Mouse (Mus musculus) midbrain, embryonic 16.5 days (tissue): ENCODE measurements around the gene Myof. TPM values are rescaled to one million over a fixed set of nuclear protein-coding genes. Genes with fewer than 3 reads are reported as not detected.
A peak's percentile ranks its signal among the peaks of the same experiment; 100 is the strongest.

Source experiments
- ATAC-seq: fragments of 200-750 bp; cut with Nextera tagmentation; 2 replicates; pipeline ENCODE4 v1.8.0; 2017; ENCODE audit warnings: moderate TSS enrichment
- H3K27ac ChIP-seq: fragments of 300-500 bp; sonication (generic); 2 replicates; pipeline ENCODE4 v1.5.1; 2014; ENCODE audit warnings: mild to moderate bottlenecking, low read length, mixed read lengths
- H3K27me3 ChIP-seq: fragments of 300-500 bp; sonication (generic); 2 replicates; pipeline ENCODE4 v1.6.1; 2014; ENCODE audit warnings: low read depth, low read length, mixed read lengths; ENCODE audit not compliant: control insufficient read depth, insufficient read depth
- H3K36me3 ChIP-seq: fragments of 300-500 bp; sonication (generic); 2 replicates; pipeline ENCODE4 v1.6.1; 2014; ENCODE audit warnings: mild to moderate bottlenecking, low read length, moderate library complexity, mixed read lengths; ENCODE audit not compliant: control insufficient read depth, insufficient read depth
- H3K4me1 ChIP-seq: fragments of 300-500 bp; sonication (generic); 2 replicates; pipeline ENCODE4 v1.6.1; 2014; ENCODE audit warnings: mild to moderate bottlenecking, low read length, mixed read lengths; ENCODE audit not compliant: control insufficient read depth, insufficient read depth
- H3K4me2 ChIP-seq: fragments of 300-500 bp; sonication (generic); 2 replicates; pipeline ENCODE4 v1.6.1; 2014; ENCODE audit warnings: mild to moderate bottlenecking, low read length, mixed read lengths
- H3K4me3 ChIP-seq: fragments of 300-500 bp; sonication (generic); 2 replicates; pipeline ENCODE4 v1.5.1; 2014; ENCODE audit warnings: low read depth, mild to moderate bottlenecking, low read length, moderate library complexity, mixed read lengths
- H3K9ac ChIP-seq: fragments of 300-500 bp; sonication (generic); 2 replicates; pipeline ENCODE4 v1.6.1; 2014; ENCODE audit warnings: low read depth, low read length, mixed read lengths
- H3K9me3 ChIP-seq: fragments of 300-500 bp; sonication (generic); replicated peaks from 2 replicates; pipeline ENCODE4 v1.6.1; 2014; ENCODE audit warnings: mild to moderate bottlenecking, low read length, mixed read lengths; ENCODE audit not compliant: control insufficient read depth, poor library complexity, severe bottlenecking
- WGBS: fragments of 180-500 bp; shearing (Covaris S2); extraction: QIAGEN DNeasy Blood & Tissue Kit; methylation state at CpG from one replicate; pipeline ENCODE4 v1.1.7; 2014; 5-methylcytosine and 5-hydroxymethylcytosine counted together
- polyA plus RNA-seq: library from polyadenylated mRNA; unstranded; fragments of >200 nt; fragmentation: Nextera tagmentation; extraction: Ambion mirVana; gene quantifications from 2 replicates; pipeline ENCODE4 v1.2.1, GENCODE M21; 2015

Myof gene
- polyA plus RNA-seq, 1 experiment from 2014 or later, result 1.9 TPM

- H3K9ac ChIP-seq, result no peak overlapping the region
- H3K36me3 ChIP-seq, result no peaks in the 10 kb centered on the region
- 74% methylated on average over 7 of the region's 7 CpGs for WGBS
- H3K9me3 ChIP-seq, result no peaks in the 10 kb centered on the region
- no peak overlapping the region for H3K27ac ChIP-seq
- no peaks in the 10 kb centered on the region for H3K27me3 ChIP-seq
- H3K4me1 ChIP-seq, result no peaks in the 10 kb centered on the region
- no peak for ATAC-seq
- H3K4me3 ChIP-seq, result no peak overlapping the region
- no peak overlapping the region for H3K4me2 ChIP-seq
Observed at GRCm38 (mm10) chr19:37957256-37957655, 86.1 kb downstream of the Myof start.

- H3K9ac ChIP-seq, result no peak overlapping the region
- WGBS, result 86% methylated on average over 3 of the region's 3 CpGs
- H3K9me3 ChIP-seq, result no peaks in the 10 kb centered on the region
- H3K36me3 ChIP-seq, result no peaks in the 10 kb centered on the region
- H3K4me2 ChIP-seq, result no peak overlapping the region
- no peak overlapping the region for H3K4me3 ChIP-seq
- ATAC-seq, result no peak
- no peaks in the 10 kb centered on the region for H3K4me1 ChIP-seq
- no peak overlapping the region for H3K27ac ChIP-seq
- H3K27me3 ChIP-seq, result no peaks in the 10 kb centered on the region
Observed at GRCm38 (mm10) chr19:37956006-37956405, 87.4 kb downstream of the Myof start.

- Histone ChIP-seq H3K9me3 (no peaks in the 10 kb centered on the region), H3K36me3 (no peaks in the 10 kb centered on the region), H3K4me2 (no peak overlapping the region), H3K9ac (no peak overlapping the region), H3K4me1 (no peaks in the 10 kb centered on the region), H3K27ac (no peak overlapping the region), H3K27me3 (no peaks in the 10 kb centered on the region), H3K4me3 (no peak overlapping the region)
- 37% methylated on average over 7 of the region's 7 CpGs for WGBS
- peak; percentile 90 for ATAC-seq
Observed at GRCm38 (mm10) chr19:37955425-37956001, 87.9 kb downstream of the Myof start.

- no peaks in the 10 kb centered on the region for H3K36me3 ChIP-seq
- H3K27ac ChIP-seq, result no peak overlapping the region
- no peak overlapping the region for H3K4me2 ChIP-seq
- no peaks in the 10 kb centered on the region for H3K9me3 ChIP-seq
- no peaks in the 10 kb centered on the region for H3K27me3 ChIP-seq
- ATAC-seq, result no peak
- WGBS, result 81% methylated on average over 5 of the region's 5 CpGs
- no peak overlapping the region for H3K4me3 ChIP-seq
- H3K9ac ChIP-seq, result no peak overlapping the region
- no peaks in the 10 kb centered on the region for H3K4me1 ChIP-seq
Observed at GRCm38 (mm10) chr19:37954772-37955171, 88.6 kb downstream of the Myof start.

- H3K4me3 ChIP-seq, result no peak overlapping the region
- no peaks in the 10 kb centered on the region for H3K4me1 ChIP-seq
- no peaks in the 10 kb centered on the region for H3K27me3 ChIP-seq
- no peak overlapping the region for H3K4me2 ChIP-seq
- H3K9me3 ChIP-seq, result no peaks in the 10 kb centered on the region
- no peak overlapping the region for H3K27ac ChIP-seq
- no peak overlapping the region for H3K9ac ChIP-seq
- ATAC-seq, result no peak
- no peaks in the 10 kb centered on the region for H3K36me3 ChIP-seq
- 79% methylated on average over 8 of the region's 8 CpGs for WGBS
Observed at GRCm38 (mm10) chr19:37954236-37954635, 89.1 kb downstream of the Myof start.

- H3K36me3 ChIP-seq, result no peaks in the 10 kb centered on the region
- H3K27me3 ChIP-seq, result no peaks in the 10 kb centered on the region; the same call in 1 of the 2 replicates
- H3K9me3 ChIP-seq, result no peaks in the 10 kb centered on the region
- WGBS, result 19% methylated on average over 4 of the region's 4 CpGs
- no peak overlapping the region for H3K4me3 ChIP-seq
- H3K9ac ChIP-seq, result no peak overlapping the region
- no peak overlapping the region for H3K27ac ChIP-seq
- no peak overlapping the region for H3K4me2 ChIP-seq
- no peaks in the 10 kb centered on the region for H3K4me1 ChIP-seq
- ATAC-seq, result no peak
Observed at GRCm38 (mm10) chr19:37946696-37947095, 96.7 kb downstream of the Myof start.

- Histone ChIP-seq H3K27me3 (no peaks in the 10 kb centered on the region; the same call in 1 of the 2 replicates), H3K9ac (no peak overlapping the region), H3K27ac (no peak overlapping the region), H3K9me3 (no peaks in the 10 kb centered on the region), H3K4me3 (no peak overlapping the region), H3K4me1 (no peaks in the 10 kb centered on the region), H3K4me2 (no peak overlapping the region), H3K36me3 (no peaks in the 10 kb centered on the region)
- 77% methylated on average over 8 of the region's 8 CpGs for WGBS
- ATAC-seq, result no peak
Observed at GRCm38 (mm10) chr19:37946053-37946452, 97.3 kb downstream of the Myof start.

- no peak overlapping the region for H3K4me3 ChIP-seq
- H3K36me3 ChIP-seq, result no peaks in the 10 kb centered on the region
- no peak overlapping the region for H3K4me2 ChIP-seq
- no peak for ATAC-seq
- H3K27ac ChIP-seq, result no peak overlapping the region
- H3K27me3 ChIP-seq, result no peaks in the 10 kb centered on the region
- 91% methylated on average over 10 of the region's 10 CpGs for WGBS
- no peaks in the 10 kb centered on the region for H3K9me3 ChIP-seq
- no peak overlapping the region for H3K9ac ChIP-seq
- H3K4me1 ChIP-seq, result no peaks in the 10 kb centered on the region
Observed at GRCm38 (mm10) chr19:37939203-37939602, 104.2 kb downstream of the Myof start.

- Histone ChIP-seq H3K9me3 (no peaks in the 10 kb centered on the region), H3K27me3 (no peaks in the 10 kb centered on the region), H3K27ac (no peak overlapping the region), H3K4me3 (no peak overlapping the region), H3K9ac (no peak overlapping the region), H3K4me2 (no peak overlapping the region), H3K36me3 (no peaks in the 10 kb centered on the region), H3K4me1 (no peaks in the 10 kb centered on the region)
- ATAC-seq, result no peak
Observed at GRCm38 (mm10) chr19:37937092-37937491, 106.3 kb downstream of the Myof start.
